Mouse (Mus musculus) lung, adult 2 months (tissue): ENCODE results near the gene Tpmt.

Experiments
- CTCF ChIP-seq: fragments of 200-500 bp; IDR thresholded peaks from 2 replicates; pipeline ENCODE4 v1.5.1; 2011; ENCODE audit warnings: mild to moderate bottlenecking, low read length, control low read depth; ENCODE audit not compliant: insufficient read depth
- POLR2A ChIP-seq: fragments of 200-500 bp; IDR thresholded peaks from 2 replicates; pipeline ENCODE4 v1.6.1; 2011; ENCODE audit warnings: low read depth, mild to moderate bottlenecking, control low read depth, low read length, borderline replicate concordance; ENCODE audit errors: extremely low read depth

DNA sequence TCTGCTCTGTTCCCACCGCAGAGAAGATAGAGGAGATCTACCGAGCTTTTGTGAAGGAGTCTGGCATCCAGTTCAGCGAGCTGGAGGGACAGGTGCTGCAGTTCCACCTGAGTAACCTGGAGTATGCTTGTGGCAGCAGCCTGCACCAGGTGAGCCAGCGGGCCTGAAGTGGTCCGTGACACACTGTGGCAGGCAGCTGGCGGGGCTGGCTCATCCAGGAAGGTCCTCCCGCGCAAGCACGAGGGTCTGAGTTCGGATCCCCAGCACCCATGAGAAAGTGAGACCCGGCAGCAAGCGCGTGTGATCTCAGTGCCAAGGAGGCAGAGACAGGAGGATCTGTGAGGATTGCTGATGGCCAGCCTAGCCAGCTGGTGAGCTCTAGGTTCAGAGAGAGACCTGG, 27.3 kb upstream of the Tpmt start:
- no peak for TF ChIP-seq CTCF
- no peak for TF ChIP-seq POLR2A
